Mouse (Mus musculus) brain, embryonic 14.5 days (tissue): ENCODE data around the gene Cmklr1.

Experiments
- CTCF ChIP-seq: fragments of 200-500 bp; IDR thresholded peaks from 2 replicates; pipeline ENCODE4 v1.5.1; 2012; ENCODE audit warnings: inconsistent platforms, mild to moderate bottlenecking, moderate library complexity, borderline replicate concordance; ENCODE audit not compliant: insufficient read depth, insufficient read length; ENCODE audit errors: extremely low read depth
- POLR2A ChIP-seq: fragments of 200-500 bp; IDR thresholded peaks from 2 replicates; pipeline ENCODE4 v1.6.1; 2012; ENCODE audit warnings: mild to moderate bottlenecking, inconsistent platforms, borderline replicate concordance; ENCODE audit not compliant: poor library complexity, insufficient read depth, insufficient read length, severe bottlenecking; ENCODE audit errors: extremely low read depth

DNA sequence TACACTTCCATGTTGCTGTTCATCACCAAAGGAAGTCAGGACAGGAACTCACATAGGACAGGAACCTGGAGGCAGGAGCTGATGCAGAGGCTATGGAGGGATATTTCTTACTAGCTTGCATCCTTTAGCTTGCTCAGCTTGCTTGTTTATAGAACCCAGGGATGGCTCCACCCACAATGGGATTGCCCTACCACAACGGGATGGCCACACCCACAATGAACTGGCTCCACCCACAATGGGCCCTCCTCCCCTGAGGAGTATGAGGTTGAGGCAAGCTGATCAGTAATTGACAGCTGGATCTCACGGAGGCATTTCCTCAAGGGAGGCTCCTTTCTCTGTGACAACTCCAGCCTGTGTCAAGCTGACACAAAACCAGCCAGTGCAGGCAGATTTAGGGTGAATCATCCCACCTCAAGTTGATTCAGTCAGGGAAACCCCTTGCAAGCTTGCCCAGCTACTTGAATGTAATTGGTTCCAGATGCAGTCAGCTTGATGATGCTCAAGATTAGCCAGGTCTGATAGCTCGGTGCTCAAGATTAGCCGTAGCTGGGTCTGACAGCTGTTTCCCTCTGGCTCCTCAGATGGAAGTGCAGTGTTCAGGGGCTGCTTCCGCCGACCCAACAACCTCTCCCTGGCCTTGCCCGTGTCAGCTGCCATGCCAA is 80.0 kb downstream of the Cmklr1 start:
- TF ChIP-seq CTCF (no peak), POLR2A (no peak)
